Mouse (Mus musculus): ENCODE results near the gene Lamb3.

Lamb3 gene

GRCm38 (mm10) chr1:193346908-193347307, 139.4 kb downstream of the Lamb3 start:
- DNase-seq = no peak

GRCm38 (mm10) chr1:193348261-193348962, 140.9 kb downstream of the Lamb3 start:
- no peak for DNase-seq

- no peak for DNase-seq
Observed at GRCm38 (mm10) chr1:193349702-193350545, 142.4 kb downstream of the Lamb3 start.

GRCm38 (mm10) chr1:193350546-193350801, 143.0 kb downstream of the Lamb3 start:
- no peak for DNase-seq

- DNase-seq = peak; percentile 38 to 62
Observed at GRCm38 (mm10) chr1:193351583-193351982, 144.1 kb downstream of the Lamb3 start.

- DNase-seq = no peak
Observed at GRCm38 (mm10) chr1:193359199-193359598, 151.7 kb downstream of the Lamb3 start.

GRCm38 (mm10) chr1:193361181-193361580, 153.7 kb downstream of the Lamb3 start:
- no peak for DNase-seq

- no peak for DNase-seq
Observed at GRCm38 (mm10) chr1:193362078-193362477, 154.6 kb downstream of the Lamb3 start.

GRCm38 (mm10) chr1:193363801-193364231, 156.3 kb downstream of the Lamb3 start:
- peak; percentile 36 to 56 for DNase-seq

- DNase-seq = no peak
Observed at GRCm38 (mm10) chr1:193368055-193368454, 160.6 kb downstream of the Lamb3 start.

- DNase-seq = peak; percentile 50 to 54
Observed at GRCm38 (mm10) chr1:193369091-193369490, 161.6 kb downstream of the Lamb3 start.

GRCm38 (mm10) chr1:193370096-193370495, 162.6 kb downstream of the Lamb3 start, which contains the start of gene Camk1g:
Camk1g (minus strand) TSS chr1:193370298.
- DNase-seq = no peak

GRCm38 (mm10) chr1:193373906-193374413, 166.5 kb downstream of the Lamb3 start:
- no peak for DNase-seq

- peak in 1 of 2 experiments; percentile 32 for DNase-seq
Observed at GRCm38 (mm10) chr1:193376478-193377134, 169.1 kb downstream of the Lamb3 start.

- DNase-seq = no peak
Observed at GRCm38 (mm10) chr1:193379634-193380033, 172.1 kb downstream of the Lamb3 start.

- no peak for DNase-seq
Observed at GRCm38 (mm10) chr1:193380877-193381276, 173.4 kb downstream of the Lamb3 start.

- DNase-seq = no peak
Observed at GRCm38 (mm10) chr1:193381597-193382404, 174.3 kb downstream of the Lamb3 start.

GRCm38 (mm10) chr1:193382435-193382834, 174.9 kb downstream of the Lamb3 start:
- DNase-seq = peak in 1 of 2 experiments; percentile 23

GRCm38 (mm10) chr1:193382841-193383462, 175.5 kb downstream of the Lamb3 start:
- DNase-seq = peak in 1 of 2 experiments; percentile 58

GRCm38 (mm10) chr1:193386136-193386535, 178.6 kb downstream of the Lamb3 start:
- peak; percentile 77 to 89 for DNase-seq

- no peak for DNase-seq
Observed at GRCm38 (mm10) chr1:193387241-193387640, 179.7 kb downstream of the Lamb3 start.

GRCm38 (mm10) chr1:193389505-193389904, 182.0 kb downstream of the Lamb3 start:
- DNase-seq = no peak
